Mouse (Mus musculus) brain, embryonic 14.5 days (tissue): ENCODE measurements at regions not wholly inside any gene's neighbourhood (a gene's known extent, or its start where the extent isn't known, plus 50 kb on each side); places are given as distances from the start of the nearest gene placed in this dataset.

Experiments used
- CTCF ChIP-seq: fragments of 200-500 bp; IDR thresholded peaks from 2 replicates; pipeline ENCODE4 v1.5.1; 2012; ENCODE audit warnings: inconsistent platforms, mild to moderate bottlenecking, moderate library complexity, borderline replicate concordance; ENCODE audit not compliant: insufficient read depth, insufficient read length; ENCODE audit errors: extremely low read depth
- POLR2A ChIP-seq: fragments of 200-500 bp; IDR thresholded peaks from 2 replicates; pipeline ENCODE4 v1.6.1; 2012; ENCODE audit warnings: mild to moderate bottlenecking, inconsistent platforms, borderline replicate concordance; ENCODE audit not compliant: poor library complexity, insufficient read depth, insufficient read length, severe bottlenecking; ENCODE audit errors: extremely low read depth

- TF ChIP-seq POLR2A (no peak), CTCF (no peak)
Measured at GRCm38 (mm10) chr1:138731008-138731407, 111.1 kb upstream of the Nek7 start.
